Mouse (Mus musculus) adrenal gland, adult 2 months (tissue): ENCODE data around the gene 1700037C18Rik. TPM values are rescaled to one million over a fixed set of nuclear protein-coding genes. Genes with fewer than 3 reads are reported as not detected.

Source experiments
- DNase-seq: peaks from one replicate; pipeline ENCODE4 v3.0.0; 2021
- microRNA-seq, 2 experiments: library from miRNA; unstranded; fragments of <30 nt; microRNA quantifications; one replicate each; pipeline ENCODE4 v1.2.0; 2021
- polyA plus RNA-seq: library from polyadenylated mRNA; depleted of rRNA; stranded (reverse); fragments of >200 nt; gene quantifications from 2 replicates; pipeline ENCODE4 v1.2.3, GENCODE M21; 2012; rRNA removed
- total RNA-seq, 2 experiments: library from RNA; stranded (reverse); gene quantifications; 2 replicates each; pipeline ENCODE4 v1.2.3; 2021

The 1700037C18Rik gene
- total and polyA plus RNA-seq, 3 experiments, result 4.0 to 11.9 (median 6.3) TPM

DNA sequence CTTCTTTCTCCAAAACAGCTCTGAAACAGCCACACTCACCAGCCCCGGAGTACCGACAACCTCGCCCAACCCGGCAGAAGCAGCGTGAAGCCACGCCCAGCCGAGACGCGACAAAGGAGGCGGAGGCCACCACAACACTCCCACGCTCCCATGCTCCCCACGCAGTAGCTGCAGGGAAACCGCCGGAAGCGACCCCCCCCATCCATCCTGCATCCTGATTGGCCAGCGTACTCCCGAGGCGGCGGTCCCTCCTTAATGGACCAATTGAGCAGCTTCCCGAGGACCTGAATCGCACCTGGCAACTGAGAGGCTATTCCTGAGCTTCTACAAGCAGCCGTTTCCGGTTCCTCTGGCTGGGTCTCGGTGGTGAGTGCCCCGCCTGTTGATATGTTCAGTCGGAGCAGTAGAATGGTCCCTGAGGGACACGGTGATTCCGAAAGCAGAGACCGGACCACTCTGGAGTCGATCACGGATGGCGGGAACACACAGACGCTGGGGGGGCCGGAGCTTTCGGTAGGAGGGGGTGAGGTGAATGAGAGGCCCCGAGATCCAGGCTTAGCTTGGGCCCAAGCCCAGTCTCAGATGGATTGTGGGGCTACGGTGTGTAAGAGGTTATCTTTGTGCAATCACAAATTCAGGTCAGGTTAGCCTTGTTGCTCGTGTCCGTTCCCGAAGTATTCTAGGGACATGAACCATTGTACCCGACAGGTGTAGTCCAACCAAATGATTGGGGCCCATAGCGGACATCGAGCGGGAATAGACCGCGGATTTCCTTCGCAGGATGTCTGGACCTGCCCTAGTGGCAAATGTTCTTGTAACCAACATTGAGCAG is 36.1 kb downstream of the 1700037C18Rik start, which contains the start of gene Naa60:
Gene Naa60 (plus strand): TSS at position 160 of the 832 bp plus-strand sequence.
- DNase-seq, result peak; percentile 96

DNA sequence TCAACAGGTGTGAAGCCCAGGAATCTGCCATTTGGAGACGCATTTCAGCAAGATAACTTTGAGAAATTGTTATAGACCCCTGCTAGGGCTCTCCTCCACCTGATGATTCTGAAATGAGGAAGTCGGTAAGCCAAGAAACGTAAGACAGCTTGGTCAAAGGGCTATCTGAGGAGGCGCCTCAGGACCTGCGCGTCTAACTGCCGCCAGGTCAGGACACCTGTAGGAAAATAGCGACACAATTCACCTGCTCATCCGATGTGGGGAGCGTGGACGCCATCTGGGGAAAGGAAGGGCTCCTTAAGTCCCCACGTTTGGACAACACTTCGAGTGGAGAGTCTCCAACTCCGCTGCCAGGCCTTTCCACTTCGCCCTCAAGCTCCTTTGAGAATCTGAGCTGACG is 36.7 kb downstream of the 1700037C18Rik start:
- DNase-seq, result no peak

DNA sequence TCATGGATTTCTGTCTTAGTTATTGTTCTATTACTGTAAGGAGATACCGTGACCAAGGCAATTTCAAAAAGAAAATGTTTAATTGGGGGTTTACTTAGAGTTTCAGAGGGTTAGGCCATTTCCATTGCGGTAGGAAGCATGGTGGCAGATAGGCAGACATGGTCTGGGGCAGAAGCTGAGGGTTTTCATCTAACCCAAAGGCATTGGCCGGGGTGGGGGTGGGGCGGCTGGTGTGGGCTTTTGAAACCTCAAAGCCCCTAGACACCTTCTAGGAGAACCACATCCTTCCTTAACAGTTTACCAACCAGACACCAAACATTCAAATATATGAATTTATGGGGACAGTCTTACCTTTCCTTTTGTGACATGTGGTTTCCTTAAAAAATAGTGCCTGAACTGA is 49.2 kb downstream of the 1700037C18Rik start:
- DNase-seq, result no peak

DNA sequence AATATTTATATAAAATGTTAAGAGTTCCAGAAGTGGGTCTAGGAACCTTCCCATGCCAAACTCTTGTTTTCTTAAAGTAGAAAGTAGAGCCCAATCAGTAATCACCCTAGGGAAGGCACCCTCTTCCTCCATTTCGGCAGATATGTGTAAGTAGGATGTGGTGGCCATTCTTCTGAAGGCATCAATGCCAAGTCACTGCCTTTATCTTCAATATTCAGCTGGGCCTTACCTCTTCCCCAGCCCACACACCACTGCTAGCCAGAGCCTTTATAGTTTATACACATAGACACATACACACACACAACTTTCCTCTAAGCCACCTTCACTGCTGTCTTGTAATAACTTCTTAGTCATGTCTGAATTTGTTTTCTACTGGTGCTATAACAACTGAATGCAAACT is 52.7 kb downstream of the 1700037C18Rik start:
- DNase-seq, result no peak

DNA sequence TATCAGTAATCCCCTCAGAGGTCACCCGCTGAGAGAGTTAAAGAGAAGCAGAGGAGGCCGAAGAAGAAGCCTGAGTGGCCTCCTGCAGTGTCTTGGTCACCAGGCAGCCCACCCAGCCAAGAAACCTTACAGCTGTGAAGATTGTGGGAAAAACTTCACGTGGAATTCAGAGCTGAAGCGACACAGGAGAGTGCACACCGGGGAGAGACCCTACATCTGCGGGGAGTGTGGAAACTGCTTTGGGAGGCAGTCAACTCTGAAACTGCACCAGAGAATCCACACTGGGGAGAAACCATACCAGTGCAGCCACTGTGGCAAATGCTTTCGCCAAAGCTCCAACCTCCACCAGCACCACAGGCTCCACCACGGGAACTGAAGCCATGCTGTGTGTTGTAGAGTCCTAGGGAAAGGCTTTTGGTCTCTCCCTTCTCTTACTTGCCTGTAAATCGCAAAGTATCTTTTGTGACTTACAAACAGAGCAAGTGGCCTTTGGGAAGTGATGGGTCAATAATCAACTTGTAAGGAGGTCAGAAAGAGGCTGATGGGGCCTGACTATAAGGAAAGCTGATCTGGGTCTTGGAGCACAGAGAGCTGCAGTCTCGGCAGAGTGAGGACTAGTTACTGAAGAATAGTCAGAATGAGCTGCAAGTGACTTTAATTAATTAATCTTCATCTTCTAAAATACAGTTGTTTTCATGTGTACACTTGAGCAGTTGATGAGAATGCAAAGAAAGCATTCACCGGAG is 53.9 kb downstream of the 1700037C18Rik start:
- DNase-seq, result no peak

DNA sequence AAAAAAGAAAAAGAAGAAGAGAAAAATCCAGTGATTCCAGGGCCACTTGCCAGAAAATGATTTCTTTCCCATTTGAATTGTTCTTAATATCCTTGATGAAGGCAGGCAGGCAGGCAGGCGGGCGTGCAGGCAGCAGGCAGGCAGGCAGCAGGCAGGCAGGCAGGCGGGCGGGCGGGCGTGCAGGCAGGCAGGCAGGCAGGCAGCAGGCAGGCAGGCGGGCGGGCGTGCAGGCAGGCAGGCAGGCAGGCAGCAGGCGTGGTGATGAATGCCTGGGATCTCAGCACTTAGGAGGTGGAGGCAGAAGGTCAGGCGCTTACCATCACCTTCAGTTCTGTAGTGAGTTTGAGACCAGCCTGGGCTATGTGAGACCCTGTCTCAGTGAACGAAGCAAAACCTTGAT is 55.9 kb downstream of the 1700037C18Rik start:
- DNase-seq, result no peak

DNA sequence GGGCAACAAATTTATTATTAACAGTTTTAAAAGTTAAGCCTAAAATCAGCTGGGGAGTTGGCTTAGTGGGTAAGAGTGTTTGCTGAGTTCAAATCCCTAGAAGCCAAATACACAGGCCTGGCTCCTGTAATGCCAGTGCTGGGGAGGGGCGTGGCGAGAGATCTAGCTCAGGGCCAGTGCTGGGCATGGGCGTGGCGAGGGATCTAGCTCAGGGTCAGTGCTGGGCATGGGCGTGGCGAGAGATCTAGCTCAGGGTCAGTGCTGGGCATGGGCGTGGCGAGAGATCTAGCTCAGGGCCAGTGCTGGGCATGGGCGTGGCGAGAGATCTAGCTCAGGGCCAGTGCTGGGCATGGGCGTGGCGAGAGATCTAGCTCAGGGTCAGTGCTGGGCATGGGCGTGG is 57.2 kb downstream of the 1700037C18Rik start:
- peak; percentile 89 for DNase-seq

DNA sequence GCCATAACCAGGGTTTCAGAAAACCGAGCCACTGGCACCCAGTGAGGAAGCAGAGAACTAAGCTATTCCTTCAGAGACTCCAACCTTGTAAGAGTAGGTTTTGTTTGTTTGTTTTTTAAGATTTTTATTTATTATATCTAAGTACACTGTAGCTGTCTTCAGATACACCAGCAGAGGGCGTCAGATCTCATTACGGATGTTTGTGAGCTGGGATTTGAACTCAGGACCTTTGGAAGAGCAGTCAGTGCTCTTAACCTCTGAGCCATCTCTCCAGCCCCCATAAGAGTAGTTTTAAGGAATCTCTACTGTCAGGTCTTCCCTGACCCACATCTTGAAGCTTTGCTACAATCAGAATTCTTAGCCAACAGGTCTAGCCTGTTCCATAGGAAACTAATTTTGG is 60.1 kb downstream of the 1700037C18Rik start:
- no peak for DNase-seq

DNA sequence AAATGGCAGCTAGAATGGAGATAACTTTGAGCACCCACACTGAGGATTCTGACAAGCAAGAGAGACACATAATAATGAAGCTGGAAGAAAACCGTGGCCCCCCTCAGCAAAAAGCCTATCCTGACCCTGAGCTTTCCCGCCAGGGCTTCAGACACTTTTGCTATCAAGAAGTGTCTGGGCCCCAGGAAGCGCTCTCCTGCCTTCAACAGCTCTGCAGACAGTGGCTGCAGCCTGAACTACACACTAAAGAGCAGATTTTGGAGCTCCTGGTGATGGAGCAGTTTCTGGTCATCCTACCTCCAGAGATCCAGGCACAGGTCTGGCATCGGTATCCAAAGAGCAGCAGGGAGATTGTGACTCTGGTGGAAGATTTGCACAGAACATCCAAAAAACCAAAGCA is 60.6 kb downstream of the 1700037C18Rik start:
- no peak for DNase-seq

DNA sequence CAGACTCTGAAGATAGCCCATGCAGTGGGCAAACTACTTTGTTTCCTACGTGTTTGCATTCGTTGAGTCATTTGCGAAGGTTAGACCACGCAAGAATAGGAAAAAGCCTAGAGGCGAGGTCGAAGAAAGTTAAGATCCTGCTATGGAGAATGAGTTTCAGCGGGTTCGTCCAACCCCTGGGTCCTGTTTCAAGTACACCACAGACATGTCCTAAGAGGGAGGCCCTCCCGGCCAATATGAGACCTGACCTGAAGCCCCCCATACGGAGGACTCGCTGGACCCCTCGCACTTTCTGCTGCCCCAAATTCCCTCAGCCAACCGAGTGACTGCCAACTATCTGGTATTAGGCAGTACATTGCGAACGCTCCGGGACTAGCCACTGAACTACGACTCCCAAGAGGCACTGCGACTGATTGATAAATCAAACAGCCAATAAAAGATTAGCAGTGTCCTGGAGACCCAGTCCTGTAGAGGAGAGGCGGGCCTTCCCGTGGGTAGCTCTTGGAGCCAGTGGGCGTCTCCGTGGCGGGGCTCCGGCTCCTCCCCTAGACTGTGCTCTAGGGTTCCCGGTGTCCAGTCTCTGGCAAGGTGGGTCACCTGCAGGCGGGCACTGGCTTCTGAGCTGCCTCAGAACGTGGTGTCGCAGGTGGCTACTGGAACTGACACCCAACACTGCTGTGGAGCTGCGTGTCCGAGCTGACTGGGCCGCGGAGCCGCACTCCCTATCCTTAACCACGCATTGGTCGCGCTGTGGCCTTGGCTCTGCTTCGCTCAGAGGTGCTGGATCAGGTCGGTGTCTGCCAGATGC is 61.6 kb downstream of the 1700037C18Rik start, which contains the start of gene Zfp174:
Gene Zfp174 (plus strand): TSS at position 558 of the 808 bp plus-strand sequence.
- DNase-seq, result peak; percentile 97

Small RNA genes within 50 kb of the gene (microRNA-seq; reads per million reads assigned to microRNA genes)
- gene Gm23493, result 0 reads per million in 2 experiments

Other genes starting within 250 kb of the 1700037C18Rik start
- gene Mefv, start 190.6 kb downstream of the 1700037C18Rik start, total RNA-seq, result not detected
- not detected in 2 replicates for gene Mefv, start 190.6 kb downstream of the 1700037C18Rik start, polyA plus RNA-seq
- gene Zfp263, start 164.6 kb downstream of the 1700037C18Rik start, total RNA-seq, result 10 to 100 TPM; 18.3 to 20.4 TPM
- 7.5 and 10.3 TPM in 2 replicates for gene Zfp263, start 164.6 kb downstream of the 1700037C18Rik start, polyA plus RNA-seq
- gene Olfr15, start 77.8 kb downstream of the 1700037C18Rik start, total RNA-seq, result not detected
- not detected in 2 replicates for gene Olfr15, start 77.8 kb downstream of the 1700037C18Rik start, polyA plus RNA-seq
- gene Zfp174, start 61.4 kb downstream of the 1700037C18Rik start, total RNA-seq, result 10 to 100 TPM in 1 of 2 experiments, 1 to 10 TPM in 1; 4.7 to 15.2 TPM
- 2.7 and 5.0 TPM in 2 replicates for gene Zfp174, start 61.4 kb downstream of the 1700037C18Rik start, polyA plus RNA-seq
- 100 to 1,000 TPM in 1 of 2 experiments, 10 to 100 TPM in 1; 75.7 to 106 TPM for gene Naa60, start 36.3 kb downstream of the 1700037C18Rik start, total RNA-seq
- gene Naa60, start 36.3 kb downstream of the 1700037C18Rik start, polyA plus RNA-seq, result 91.3 and 122 TPM in 2 replicates
- 10 to 100 TPM; 11.7 to 19.7 TPM for gene Zfp597, start 24.1 kb downstream of the 1700037C18Rik start, total RNA-seq
- gene Zfp597, start 24.1 kb downstream of the 1700037C18Rik start, polyA plus RNA-seq, result 3.2 and 4.1 TPM in 2 replicates
- under 1 TPM in 1 of 2 experiments, not detected in 1; 0.52 TPM for gene Gm20695, start 24.0 kb downstream of the 1700037C18Rik start, total RNA-seq
- gene Gm20695, start 24.0 kb downstream of the 1700037C18Rik start, polyA plus RNA-seq, result not detected in 2 replicates
- gene Cluap1, start 112 bp upstream of the 1700037C18Rik start, total RNA-seq, result 10 to 100 TPM; 14.4 to 18.2 TPM
- gene Cluap1, start 112 bp upstream of the 1700037C18Rik start, polyA plus RNA-seq, result 10.3 and 15.2 TPM in 2 replicates
- gene Nlrc3, start 67.9 kb upstream of the 1700037C18Rik start, total RNA-seq, result 1 to 10 TPM; 2.4 to 3.5 TPM
- 8.2 and 8.3 TPM in 2 replicates for gene Nlrc3, start 67.9 kb upstream of the 1700037C18Rik start, polyA plus RNA-seq
- gene Slx4, start 95.1 kb upstream of the 1700037C18Rik start, total RNA-seq, result 10 to 100 TPM; 20.1 to 26.5 TPM
- gene Slx4, start 95.1 kb upstream of the 1700037C18Rik start, polyA plus RNA-seq, result 13.0 and 15.6 TPM in 2 replicates
- gene Dnase1, start 128.3 kb upstream of the 1700037C18Rik start, total RNA-seq, result not detected
- gene Dnase1, start 128.3 kb upstream of the 1700037C18Rik start, polyA plus RNA-seq, result not detected in 2 replicates
- 100 to 1,000 TPM; 208 to 249 TPM for gene Trap1, start 169.1 kb upstream of the 1700037C18Rik start, total RNA-seq
- 158 and 206 TPM in 2 replicates for gene Trap1, start 169.1 kb upstream of the 1700037C18Rik start, polyA plus RNA-seq